Mouse (Mus musculus): ENCODE data around the gene Gm28308. TPM values are rescaled to one million over a fixed set of nuclear protein-coding genes. Genes with fewer than 3 reads are reported as not detected.

Gm28308 gene
- total and polyA plus RNA-seq, 2 experiments from 2014 or later: not detected

DNA sequence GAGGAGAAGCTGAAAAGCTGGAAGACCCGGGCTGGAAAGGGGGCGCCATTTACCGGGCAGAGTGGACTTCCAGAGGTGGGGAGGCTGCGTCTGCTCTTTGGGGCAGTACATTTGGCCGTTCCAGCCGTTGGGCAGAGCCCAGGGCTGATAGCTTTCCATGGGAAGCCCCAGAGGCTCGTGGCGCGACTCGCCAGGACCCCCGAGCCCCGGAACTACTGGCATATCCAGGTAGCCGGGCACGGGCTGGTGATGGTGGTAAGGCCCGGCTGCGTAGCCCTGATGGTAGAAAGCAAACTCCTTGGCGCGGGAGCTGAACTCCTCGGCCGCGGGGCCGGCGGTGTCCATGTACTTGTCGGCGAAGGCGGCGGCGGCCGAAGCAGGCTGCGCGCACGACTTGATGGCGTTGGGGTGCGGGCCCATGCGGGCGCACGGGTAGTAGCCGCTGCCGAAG is 46.7 kb upstream of the Gm28308 start:
- Histone ChIP-seq H3K9me3 (ENCODE audit: low read length) (no peaks in the 10 kb centered on the region), H3K4me3 (ENCODE audit: low read depth, low read length) (peak overlapping the region; percentile 15; the same call in 1 of the 2 replicates), H3K27ac (ENCODE audit: low read depth, low read length) (no peak overlapping the region), H3K36me3 (ENCODE audit: insufficient read depth, low read length) (no peaks in the 10 kb centered on the region), H3K4me1 (ENCODE audit: insufficient read depth, low read length) (no peaks in the 10 kb centered on the region), H3K9ac (replicated peaks; ENCODE audit: low read length, poor library complexity, severe bottlenecking) (no peak overlapping the region), H3K27me3 (ENCODE audit: insufficient read depth, low read length) (peaks cover 77% of the 10 kb centered on the region), H3K4me2 (ENCODE audit: low read depth, low read length, poor library complexity, severe bottlenecking) (peak overlapping the region; percentile 35; the same call in 1 of the 2 replicates)
- TF ChIP-seq CTCF (IDR thresholded peaks at IDR 0.05): no peak
- 0% methylated on average over 17 of the region's 39 CpGs for WGBS
- DNase-seq (ENCODE audit: low spot score): no peak
- ATAC-seq (ENCODE audit: low FRiP score): no peak; the same call in 1 of the 2 replicates

DNA sequence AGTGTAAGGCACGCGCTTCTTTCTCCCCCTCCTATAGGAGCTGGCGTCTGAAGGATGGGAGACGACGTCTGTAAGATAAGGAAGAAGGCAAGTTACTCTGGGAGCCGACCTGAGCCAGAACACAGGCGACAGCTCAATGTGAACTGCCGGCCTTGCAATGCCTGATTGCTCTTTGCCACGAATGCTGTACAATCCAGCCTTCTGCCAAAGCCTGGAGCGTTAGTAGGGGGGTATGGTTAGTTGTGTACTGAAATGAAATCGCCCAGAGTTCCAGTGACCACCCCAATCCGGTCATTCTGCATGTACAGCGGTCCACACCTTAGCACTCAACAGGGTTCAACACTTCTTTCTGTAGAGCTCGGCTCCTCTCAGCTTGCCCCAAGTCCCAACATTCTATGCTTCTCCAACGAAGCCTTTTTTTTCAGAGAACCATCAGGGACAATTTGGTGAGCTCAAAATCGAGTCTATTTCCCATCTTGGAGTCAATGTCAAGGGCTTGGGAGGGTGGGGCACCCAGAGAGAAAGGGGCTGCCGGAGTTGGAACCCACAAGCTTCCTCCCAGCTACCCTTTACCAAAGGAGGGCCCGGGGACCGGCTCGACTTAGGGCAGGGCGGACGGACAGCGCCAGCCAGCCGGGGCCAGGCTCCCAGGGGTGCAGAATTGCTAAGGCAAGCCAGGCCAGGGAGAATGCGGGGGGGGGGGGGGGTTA is 46.1 kb upstream of the Gm28308 start:
- 1% methylated on average over 24 of the region's 25 CpGs for WGBS
- Histone ChIP-seq H3K4me1 (ENCODE audit: insufficient read depth, low read length) (no peaks in the 10 kb centered on the region), H3K4me2 (ENCODE audit: low read depth, low read length, poor library complexity, severe bottlenecking) (no peak overlapping the region), H3K36me3 (ENCODE audit: insufficient read depth, low read length) (no peaks in the 10 kb centered on the region), H3K9ac (replicated peaks; ENCODE audit: low read length, poor library complexity, severe bottlenecking) (no peak overlapping the region), H3K27ac (ENCODE audit: low read depth, low read length) (no peak overlapping the region), H3K4me3 (ENCODE audit: low read depth, low read length) (no peak overlapping the region), H3K9me3 (ENCODE audit: low read length) (no peaks in the 10 kb centered on the region), H3K27me3 (ENCODE audit: insufficient read depth, low read length) (peaks cover 72% of the 10 kb centered on the region)
- DNase-seq (ENCODE audit: low spot score): no peak
- TF ChIP-seq CTCF (IDR thresholded peaks at IDR 0.05): no peak
- no peak for ATAC-seq (ENCODE audit: low FRiP score)

DNA sequence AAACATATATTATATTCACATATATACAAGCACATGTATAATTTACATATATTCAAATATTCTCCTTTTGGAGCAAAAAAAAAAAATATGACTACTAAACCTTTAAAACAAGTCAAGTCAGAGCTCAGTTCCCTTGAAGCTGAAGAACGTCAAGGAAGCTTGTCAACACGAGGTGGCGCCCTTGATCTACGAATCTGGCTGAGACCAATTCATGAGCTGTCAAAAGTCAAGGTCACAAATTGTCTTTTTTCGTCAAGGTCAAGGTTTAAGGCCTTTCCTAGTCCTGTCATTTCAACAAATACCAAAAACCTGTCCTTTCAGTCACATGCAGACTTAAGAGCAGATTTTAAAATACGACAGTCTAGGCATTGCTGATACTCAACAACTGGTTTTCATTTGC is 43.8 kb upstream of the Gm28308 start:
- Histone ChIP-seq H3K9ac (replicated peaks; ENCODE audit: low read length, poor library complexity, severe bottlenecking) (no peak overlapping the region), H3K4me3 (ENCODE audit: low read depth, low read length) (no peak overlapping the region), H3K4me2 (ENCODE audit: low read depth, low read length, poor library complexity, severe bottlenecking) (no peak overlapping the region), H3K36me3 (ENCODE audit: insufficient read depth, low read length) (no peaks in the 10 kb centered on the region), H3K27ac (ENCODE audit: low read depth, low read length) (no peak overlapping the region), H3K9me3 (ENCODE audit: low read length) (no peaks in the 10 kb centered on the region), H3K4me1 (ENCODE audit: insufficient read depth, low read length) (no peaks in the 10 kb centered on the region), H3K27me3 (ENCODE audit: insufficient read depth, low read length) (peaks cover 71% of the 10 kb centered on the region)
- 0% methylated on average over 6 of the region's 6 CpGs for WGBS
- peak; percentile 84 for TF ChIP-seq CTCF (IDR thresholded peaks at IDR 0.05)
- ATAC-seq (ENCODE audit: low FRiP score) (no peak), DNase-seq (ENCODE audit: low spot score) (peak; percentile 81)

DNA sequence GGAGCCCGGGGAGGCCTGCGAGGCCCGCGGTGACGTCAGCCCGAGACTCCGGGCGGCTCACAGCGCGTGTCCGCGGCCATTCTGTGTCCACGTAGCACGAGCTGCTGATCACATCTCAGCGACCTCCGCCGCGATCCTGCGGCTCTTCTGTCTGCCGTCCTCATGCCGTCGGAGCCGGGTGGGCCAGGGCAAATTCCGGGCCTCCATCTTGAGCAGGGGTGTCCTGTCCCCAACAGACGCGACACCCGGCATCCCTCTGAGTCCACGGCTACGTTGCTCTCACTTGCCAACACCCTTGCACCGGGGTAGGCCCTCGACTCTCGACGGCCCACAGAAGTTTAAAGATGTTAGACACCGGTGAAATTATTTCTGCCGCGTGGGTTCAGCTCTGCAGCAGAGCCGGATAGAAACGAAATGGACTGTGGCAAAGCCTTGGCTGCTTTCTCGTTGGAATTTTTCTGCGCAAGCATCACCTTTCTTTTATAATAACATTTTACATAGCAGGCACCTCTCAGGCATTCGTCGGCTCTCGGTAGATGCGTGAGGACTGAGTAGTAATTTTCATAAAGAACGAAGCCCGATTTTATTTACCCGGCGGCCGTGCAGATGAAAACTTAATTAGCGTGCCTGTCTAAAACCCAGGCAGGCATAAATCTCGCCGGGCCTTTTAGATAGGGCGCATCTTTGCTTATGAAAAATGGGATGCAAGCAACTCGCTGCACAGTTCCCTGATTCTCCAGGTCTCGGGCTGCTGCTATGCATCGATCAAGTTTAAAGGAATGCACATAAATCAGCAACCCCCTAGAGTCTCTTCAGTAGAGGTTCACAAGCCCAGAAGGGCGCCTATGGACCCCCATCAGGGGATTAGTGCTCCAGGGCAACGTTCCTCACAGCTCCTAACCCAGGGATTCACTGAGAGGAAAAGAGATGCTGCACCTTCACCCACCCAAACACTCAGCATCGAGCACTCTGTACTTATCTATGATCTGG is 40.7 kb upstream of the Gm28308 start:
- H3K9me3 ChIP-seq (ENCODE audit: low read length): no peaks in the 10 kb centered on the region
- no peak overlapping the region for H3K27ac ChIP-seq (ENCODE audit: low read depth, low read length)
- ATAC-seq (ENCODE audit: low FRiP score): no peak
- 1% methylated on average over 59 of the region's 59 CpGs for WGBS
- no peaks in the 10 kb centered on the region for H3K36me3 ChIP-seq (ENCODE audit: insufficient read depth, low read length)
- DNase-seq (ENCODE audit: low spot score): no peak
- no peak for TF ChIP-seq CTCF (IDR thresholded peaks at IDR 0.05)
- no peak overlapping the region for H3K4me2 ChIP-seq (ENCODE audit: low read depth, low read length, poor library complexity, severe bottlenecking)
- H3K9ac ChIP-seq (replicated peaks; ENCODE audit: low read length, poor library complexity, severe bottlenecking): no peak overlapping the region
- no peaks in the 10 kb centered on the region for H3K4me1 ChIP-seq (ENCODE audit: insufficient read depth, low read length)
- H3K4me3 ChIP-seq (ENCODE audit: low read depth, low read length): no peak overlapping the region
- peaks cover 75% of the 10 kb centered on the region for H3K27me3 ChIP-seq (ENCODE audit: insufficient read depth, low read length)

DNA sequence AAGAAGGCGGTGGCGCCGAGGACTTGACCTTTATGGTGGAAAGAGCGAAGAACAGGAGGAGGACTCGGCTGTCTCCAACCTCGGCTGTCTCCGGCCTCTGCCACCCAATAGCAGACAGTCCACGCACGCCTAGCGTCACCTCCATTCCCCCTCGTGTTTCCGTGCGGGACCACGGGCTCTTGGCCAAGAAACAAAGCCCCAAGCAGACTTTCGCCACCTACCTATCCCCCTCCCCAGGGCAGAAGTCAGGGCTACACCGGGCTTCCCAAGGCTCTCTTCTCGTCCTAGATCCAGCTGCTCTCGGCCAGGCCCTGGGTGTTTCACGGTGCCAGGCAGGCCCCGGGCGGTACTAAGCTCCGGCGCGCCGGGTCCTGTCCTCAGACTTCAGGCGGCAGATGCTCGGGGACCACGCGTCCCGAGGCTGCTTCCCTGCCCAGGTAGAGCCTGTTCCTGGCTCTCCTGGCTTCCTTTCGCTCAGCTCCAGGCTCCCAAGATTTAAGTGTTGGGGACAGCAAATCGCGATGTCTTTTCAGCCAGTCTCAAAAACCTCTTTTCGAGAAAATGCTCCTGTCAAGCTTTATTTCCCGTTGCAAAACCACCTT is 39.7 kb upstream of the Gm28308 start:
- ATAC-seq (ENCODE audit: low FRiP score) (no peak), DNase-seq (ENCODE audit: low spot score) (no peak)
- Histone ChIP-seq H3K4me3 (ENCODE audit: low read depth, low read length) (no peak overlapping the region), H3K4me1 (ENCODE audit: insufficient read depth, low read length) (no peaks in the 10 kb centered on the region), H3K4me2 (ENCODE audit: low read depth, low read length, poor library complexity, severe bottlenecking) (no peak overlapping the region), H3K9me3 (ENCODE audit: low read length) (no peaks in the 10 kb centered on the region), H3K27ac (ENCODE audit: low read depth, low read length) (no peak overlapping the region), H3K27me3 (ENCODE audit: insufficient read depth, low read length) (peaks cover 80% of the 10 kb centered on the region), H3K36me3 (ENCODE audit: insufficient read depth, low read length) (no peaks in the 10 kb centered on the region), H3K9ac (replicated peaks; ENCODE audit: low read length, poor library complexity, severe bottlenecking) (no peak overlapping the region)
- TF ChIP-seq CTCF (IDR thresholded peaks at IDR 0.05): no peak
- WGBS: under 1% methylated on average over 35 of the region's 35 CpGs
